Mouse (Mus musculus) forebrain, embryonic 13.5 days (tissue): Measurements from ENCODE around the gene Fitm2. TPM values are rescaled to one million over a fixed set of nuclear protein-coding genes. Genes with fewer than 3 reads are reported as not detected.

Experiments
- ATAC-seq: fragments of 200-750 bp; cut with Nextera tagmentation; 2 replicates; pipeline ENCODE4 v1.8.0; 2017
- H3K27ac ChIP-seq: fragments of 300-500 bp; sonication (generic); 2 replicates; pipeline ENCODE4 v1.5.1; 2015; ENCODE audit warnings: inconsistent platforms, mild to moderate bottlenecking, moderate library complexity
- H3K27me3 ChIP-seq: fragments of 300-500 bp; sonication (generic); 2 replicates; pipeline ENCODE4 v1.6.1; 2015; ENCODE audit warnings: mild to moderate bottlenecking, inconsistent platforms
- H3K36me3 ChIP-seq: fragments of 300-500 bp; sonication (generic); 2 replicates; pipeline ENCODE4 v1.6.1; 2015; ENCODE audit warnings: mild to moderate bottlenecking, inconsistent platforms; ENCODE audit not compliant: poor library complexity, severe bottlenecking
- H3K4me1 ChIP-seq: fragments of 300-500 bp; sonication (generic); 2 replicates; pipeline ENCODE4 v1.6.1; 2015; ENCODE audit warnings: inconsistent platforms
- H3K4me2 ChIP-seq: fragments of 300-500 bp; sonication (generic); 2 replicates; pipeline ENCODE4 v1.6.1; 2015; ENCODE audit warnings: inconsistent platforms, mild to moderate bottlenecking, moderate library complexity
- H3K4me3 ChIP-seq: fragments of 300-500 bp; sonication (generic); 2 replicates; pipeline ENCODE4 v1.5.1; 2015; ENCODE audit warnings: mild to moderate bottlenecking, inconsistent platforms
- H3K9ac ChIP-seq: fragments of 300-500 bp; sonication (generic); 2 replicates; pipeline ENCODE4 v1.6.1; 2015; ENCODE audit warnings: mild to moderate bottlenecking, inconsistent platforms
- H3K9me3 ChIP-seq: fragments of 300-500 bp; sonication (generic); replicated peaks from 2 replicates; pipeline ENCODE4 v1.6.1; 2016; ENCODE audit warnings: inconsistent platforms
- WGBS: fragments of 180-500 bp; shearing (Covaris S2); methylation state at CpG from one replicate; pipeline ENCODE4 v1.1.7; 2015; 5-methylcytosine and 5-hydroxymethylcytosine counted together
- polyA plus RNA-seq: library from polyadenylated mRNA; unstranded; fragments of >200 nt; fragmentation: Nextera tagmentation; extraction: Ambion mirVana; gene quantifications from 2 replicates; pipeline ENCODE4 v1.2.1, GENCODE M21; 2015

Gene Fitm2
- polyA plus RNA-seq = 10.2 and 11.0 TPM in 2 replicates

DNA sequence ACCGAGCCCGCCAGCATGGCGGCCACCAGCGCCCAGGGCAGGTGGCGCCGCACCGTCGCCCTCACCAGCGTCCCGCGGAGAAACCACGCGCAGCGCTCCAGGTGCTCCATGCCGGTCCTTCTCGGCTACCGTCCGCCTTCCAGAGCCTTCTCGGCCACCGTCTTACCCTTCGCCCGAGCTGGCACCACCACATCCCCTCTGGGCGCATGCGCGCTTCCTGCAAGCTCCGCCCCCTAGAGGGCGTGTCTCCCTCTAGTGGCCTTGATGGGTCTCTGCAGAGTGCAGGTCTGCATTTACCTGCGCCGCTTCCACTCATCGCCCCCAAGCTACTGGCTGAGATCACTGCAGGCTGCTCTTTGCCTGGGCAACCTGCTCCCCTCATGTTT, at the start of gene Fitm2:
Gene Fitm2, minus strand, starts transcription at position 164 of the 386 bp plus-strand sequence.
- Histone ChIP-seq H3K36me3 (peaks cover 25% of the 10 kb centered on the region), H3K27me3 (no peaks in the 10 kb centered on the region), H3K9me3 (no peaks in the 10 kb centered on the region), H3K4me1 (peaks cover 12% of the 10 kb centered on the region), H3K4me3 (peak within 1 kb of the TSS; percentile 72), H3K4me2 (peak within 1 kb of the TSS; percentile 78), H3K27ac (peak within 1 kb of the TSS; percentile 32; the same call in 1 of the 2 replicates), H3K9ac (peak within 1 kb of the TSS; percentile 84)
- ATAC-seq = peak; percentile 97
- WGBS = under 1% methylated on average over 30 of the region's 30 CpGs

DNA sequence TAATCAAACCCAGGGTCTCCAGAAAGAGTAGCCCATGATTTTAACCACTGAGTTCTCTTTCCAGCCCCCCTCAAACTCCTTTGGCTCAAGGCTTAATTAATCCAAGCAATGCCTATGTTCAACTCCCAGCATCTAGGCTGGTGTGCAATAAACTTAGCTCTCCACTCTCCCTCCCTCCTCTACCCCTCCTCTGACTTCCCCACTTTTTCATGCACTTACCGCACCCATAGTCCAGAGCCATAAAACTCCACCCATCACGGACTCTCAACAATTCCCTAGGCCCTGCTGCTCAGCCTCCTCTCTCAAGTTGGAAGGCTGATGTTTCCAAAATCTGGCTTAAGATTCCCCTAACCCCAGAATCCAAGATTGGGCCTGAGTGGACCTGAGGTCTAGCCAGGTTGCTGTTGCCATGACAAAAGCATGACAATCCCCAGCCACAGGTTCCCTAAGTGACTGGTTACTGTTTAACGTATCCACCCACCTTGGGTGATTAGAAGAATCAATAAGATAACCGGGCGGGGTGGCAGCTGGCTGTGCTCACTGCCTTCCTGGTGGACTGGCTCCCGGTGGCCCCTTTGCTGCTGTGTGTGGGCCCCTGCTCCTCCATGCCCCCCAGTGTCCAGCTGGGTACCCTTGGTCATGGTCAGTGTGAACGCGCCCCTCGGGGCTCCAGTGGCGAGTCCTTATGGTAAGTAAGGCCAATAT, 34.0 kb upstream of the Fitm2 start, which contains the start of gene Hnf4a:
Gene Hnf4a, plus strand, starts transcription at position 509 of the 705 bp plus-strand sequence.
- Histone ChIP-seq H3K4me1 (no peaks in the 10 kb centered on the region), H3K36me3 (no peaks in the 10 kb centered on the region), H3K27ac (no peak within 1 kb of the TSS), H3K4me2 (no peak within 1 kb of the TSS), H3K27me3 (no peaks in the 10 kb centered on the region), H3K4me3 (no peak within 1 kb of the TSS), H3K9ac (no peak within 1 kb of the TSS), H3K9me3 (no peaks in the 10 kb centered on the region)
- no peak for ATAC-seq
- WGBS = 93% methylated on average over 10 of the region's 10 CpGs

DNA sequence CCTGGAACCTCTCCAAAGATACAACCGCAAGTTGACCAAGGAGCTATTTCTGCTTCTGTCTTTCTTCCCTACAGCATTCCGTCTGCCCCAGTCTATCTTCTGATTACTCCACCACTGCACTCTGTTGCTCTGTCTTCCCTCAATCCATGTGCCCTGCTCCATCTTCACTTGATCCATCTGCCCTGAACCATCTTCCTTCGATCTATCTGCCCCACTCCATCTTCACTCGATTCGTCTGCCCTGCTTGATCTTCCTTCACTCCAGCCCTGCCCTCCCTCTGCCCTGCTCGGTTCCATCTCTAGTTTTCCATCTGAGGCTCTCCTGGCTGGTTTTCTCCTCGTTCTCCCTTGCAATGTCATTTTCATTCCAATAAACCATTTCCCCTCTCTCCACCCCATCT, 30.8 kb upstream of the Fitm2 start:
- Histone ChIP-seq H3K4me1 (no peaks in the 10 kb centered on the region), H3K36me3 (no peaks in the 10 kb centered on the region), H3K4me3 (no peak overlapping the region), H3K9ac (no peak overlapping the region), H3K9me3 (no peaks in the 10 kb centered on the region), H3K4me2 (no peak overlapping the region), H3K27me3 (no peaks in the 10 kb centered on the region), H3K27ac (no peak overlapping the region)
- WGBS = 82% methylated on average over 7 of the region's 7 CpGs
- no peak for ATAC-seq

DNA sequence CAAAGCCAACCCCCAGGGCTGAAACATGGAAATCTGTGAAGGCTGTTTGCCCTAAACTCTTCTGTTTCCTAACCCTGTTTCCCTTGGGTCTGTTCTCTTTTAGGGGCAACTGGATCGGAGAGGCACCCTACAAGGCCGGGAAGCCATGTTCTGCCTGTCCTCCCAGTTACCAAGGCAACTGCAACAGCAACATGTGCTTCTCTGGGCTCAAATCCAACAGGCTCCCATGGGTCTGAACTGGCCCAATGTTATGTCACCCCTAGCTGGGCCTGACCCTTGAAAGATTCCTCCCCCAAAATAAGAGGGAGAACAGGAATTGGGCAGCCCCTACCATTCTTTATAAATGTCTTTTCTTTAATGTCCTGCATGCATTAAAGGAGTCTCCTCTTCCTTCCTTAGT, 29.8 kb upstream of the Fitm2 start:
- Histone ChIP-seq H3K27me3 (no peaks in the 10 kb centered on the region), H3K9ac (no peak overlapping the region), H3K36me3 (no peaks in the 10 kb centered on the region), H3K4me1 (no peaks in the 10 kb centered on the region), H3K4me2 (no peak overlapping the region), H3K4me3 (no peak overlapping the region), H3K27ac (no peak overlapping the region), H3K9me3 (no peaks in the 10 kb centered on the region)
- 72% methylated on average over 2 of the region's 2 CpGs for WGBS
- ATAC-seq = no peak

DNA sequence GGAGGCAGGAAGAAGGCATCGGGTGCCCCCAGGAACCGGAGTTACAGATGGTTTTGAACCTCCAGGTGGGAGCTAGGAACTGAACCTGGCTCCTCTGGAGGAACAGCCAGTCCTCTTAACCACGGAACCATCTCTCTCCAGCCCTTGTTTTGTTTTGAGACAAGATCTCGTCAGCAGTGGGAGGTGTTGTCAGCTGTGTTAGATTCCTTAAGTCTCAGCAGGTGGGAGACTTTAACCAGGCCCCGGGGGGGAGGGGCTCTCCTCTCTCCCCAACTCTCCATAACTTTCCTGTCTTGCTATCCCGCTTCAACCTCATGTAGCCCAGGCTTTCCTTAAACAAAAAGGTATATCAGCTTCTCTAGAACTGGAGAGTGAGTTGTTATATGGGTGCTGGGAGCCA, 22.0 kb upstream of the Fitm2 start:
- H3K4me1 ChIP-seq = no peaks in the 10 kb centered on the region
- ATAC-seq = no peak
- H3K9me3 ChIP-seq = no peaks in the 10 kb centered on the region
- H3K27me3 ChIP-seq = 0 out of 2 replicates have a peak, but pooled peaks cover 3% of the 10 kb centered on the region
- H3K36me3 ChIP-seq = no peaks in the 10 kb centered on the region
- 53% methylated on average over 6 of the region's 6 CpGs for WGBS
- H3K4me2 ChIP-seq = no peak overlapping the region
- H3K9ac ChIP-seq = no peak overlapping the region
- H3K27ac ChIP-seq = no peak overlapping the region
- H3K4me3 ChIP-seq = no peak overlapping the region

DNA sequence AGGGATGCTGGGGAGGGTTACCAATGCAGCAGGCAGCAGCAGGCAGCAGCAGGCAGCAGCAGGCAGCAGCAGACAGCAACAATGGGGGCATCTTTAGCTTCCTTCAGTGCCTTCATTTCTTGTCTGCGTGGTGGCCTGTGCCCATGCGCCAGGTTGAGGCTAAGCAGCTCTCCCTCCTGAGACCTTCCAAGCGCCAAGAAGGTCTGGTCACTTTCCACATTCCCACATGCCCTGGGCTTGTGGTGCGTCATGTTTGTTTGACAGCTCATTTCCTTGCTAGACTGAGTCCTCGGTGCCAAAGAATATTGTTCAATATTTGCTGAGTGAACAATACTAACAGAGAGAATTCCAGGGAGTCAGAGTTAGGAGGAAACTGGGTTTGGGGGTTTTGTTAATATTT, 21.5 kb upstream of the Fitm2 start:
- no peak overlapping the region for H3K4me3 ChIP-seq
- H3K36me3 ChIP-seq = no peaks in the 10 kb centered on the region
- H3K9me3 ChIP-seq = no peaks in the 10 kb centered on the region
- no peak overlapping the region for H3K4me2 ChIP-seq
- ATAC-seq = no peak
- WGBS = 56% methylated on average over 5 of the region's 5 CpGs
- 0 out of 2 replicates have a peak, but pooled peaks cover 3% of the 10 kb centered on the region for H3K27me3 ChIP-seq
- no peaks in the 10 kb centered on the region for H3K4me1 ChIP-seq
- no peak overlapping the region for H3K27ac ChIP-seq
- no peak overlapping the region for H3K9ac ChIP-seq

DNA sequence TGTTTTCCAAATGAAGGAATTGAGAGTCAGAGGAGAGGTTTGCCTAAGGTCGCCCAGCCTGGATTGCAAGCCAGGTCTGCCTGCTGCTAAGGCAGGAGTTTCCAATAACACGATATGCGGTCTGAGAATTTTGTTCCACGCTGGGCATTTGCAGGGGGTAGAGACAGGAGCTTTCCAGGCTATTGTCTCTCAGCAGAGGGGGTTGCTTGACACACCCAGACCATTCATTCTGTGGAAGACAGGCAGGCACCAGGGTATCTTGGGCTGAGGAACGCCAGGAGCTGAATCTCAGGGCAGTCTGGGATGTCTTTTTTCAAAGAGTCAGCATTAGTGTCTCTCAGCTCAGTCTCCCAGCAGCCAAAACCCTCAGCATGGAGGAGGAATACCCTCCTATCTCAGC, 20.6 kb upstream of the Fitm2 start:
- H3K4me1 ChIP-seq = no peaks in the 10 kb centered on the region
- no peaks in the 10 kb centered on the region for H3K36me3 ChIP-seq
- no peak overlapping the region for H3K4me3 ChIP-seq
- H3K27ac ChIP-seq = no peak overlapping the region
- no peak overlapping the region for H3K4me2 ChIP-seq
- H3K27me3 ChIP-seq = 0 out of 2 replicates have a peak, but pooled peaks cover 3% of the 10 kb centered on the region
- ATAC-seq = no peak
- 7% methylated on average over 5 of the region's 5 CpGs for WGBS
- H3K9ac ChIP-seq = no peak overlapping the region
- H3K9me3 ChIP-seq = no peaks in the 10 kb centered on the region

DNA sequence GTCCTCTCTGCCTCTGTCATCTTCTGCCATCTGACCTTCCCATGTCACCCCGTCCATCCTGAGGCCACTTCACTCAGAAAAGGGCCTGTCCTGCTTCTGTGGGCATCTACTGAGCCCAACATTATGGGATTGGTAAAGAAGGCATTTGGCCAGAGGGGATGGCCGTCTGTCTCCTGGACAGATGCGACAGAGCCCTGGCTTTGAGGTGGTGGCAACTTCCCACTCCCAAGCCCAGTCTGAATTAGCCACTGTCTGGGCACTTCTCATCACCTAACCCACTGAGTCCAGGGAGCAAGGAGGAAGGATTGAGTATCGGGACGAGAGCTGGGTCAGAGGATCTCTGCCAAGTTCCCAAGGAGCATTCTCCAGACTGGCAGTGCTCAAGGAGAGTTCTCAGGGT, 19.6 kb upstream of the Fitm2 start, which contains the start of gene R3hdml:
Gene R3hdml, plus strand, starts transcription at position 301 of the 400 bp plus-strand sequence.
- H3K9ac ChIP-seq = no peak within 1 kb of the TSS
- ATAC-seq = no peak
- 81% methylated on average over 5 of the region's 5 CpGs for WGBS

DNA sequence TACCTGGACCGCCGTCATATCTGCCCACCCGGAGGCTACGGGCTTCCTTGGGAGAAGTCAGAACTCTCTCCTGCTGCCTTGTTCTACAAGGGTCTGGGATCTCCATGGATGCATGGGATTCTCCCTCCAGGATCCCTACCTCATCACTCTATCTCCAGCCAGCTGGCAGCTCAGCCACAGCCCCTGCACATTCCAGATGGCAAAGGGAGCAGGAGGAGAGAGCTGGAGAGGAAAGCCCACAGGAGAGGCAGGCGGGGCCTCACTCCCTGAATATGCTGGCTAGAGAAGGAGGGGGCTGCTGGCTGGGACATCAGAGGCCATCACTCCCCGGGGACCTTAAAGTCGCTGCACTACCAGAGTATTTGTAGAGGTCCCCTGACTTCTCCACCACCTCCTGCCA, 18.9 kb upstream of the Fitm2 start:
- WGBS = 65% methylated on average over 7 of the region's 7 CpGs
- H3K4me1 ChIP-seq = no peaks in the 10 kb centered on the region
- 0 out of 2 replicates have a peak, but pooled peaks have one; percentile 27 for ATAC-seq

More for the DNA sequence above, 19.6 kb upstream of the Fitm2 start, which contains the start of gene R3hdml:
- Histone ChIP-seq H3K9me3 (no peaks in the 10 kb centered on the region), H3K4me3 (no peak within 1 kb of the TSS), H3K27ac (no peak within 1 kb of the TSS), H3K4me1 (no peaks in the 10 kb centered on the region), H3K36me3 (no peaks in the 10 kb centered on the region), H3K27me3 (0 out of 2 replicates have a peak, but pooled peaks cover 3% of the 10 kb centered on the region), H3K4me2 (no peak within 1 kb of the TSS)

DNA sequence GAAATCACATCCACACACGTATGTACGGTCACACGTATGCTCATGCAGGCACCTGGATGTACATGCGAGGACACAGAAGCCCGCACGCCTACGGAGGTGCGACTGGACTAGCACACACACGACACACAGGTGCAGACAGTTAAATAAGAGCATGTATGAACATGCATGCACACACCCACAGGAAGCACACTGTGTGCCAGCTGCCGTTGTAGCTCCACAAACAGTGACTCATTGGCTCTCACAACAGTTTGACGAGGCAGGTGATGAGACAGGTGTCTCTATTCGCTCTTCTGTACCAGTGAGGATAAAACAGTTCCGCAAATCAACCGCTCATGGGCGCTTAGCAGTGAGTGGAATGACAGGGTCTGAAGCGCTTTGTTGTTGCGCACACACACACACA, 18.2 kb upstream of the Fitm2 start:
- H3K27me3 ChIP-seq = 0 out of 2 replicates have a peak, but pooled peaks cover 3% of the 10 kb centered on the region
- WGBS = 92% methylated on average over 17 of the region's 17 CpGs
- H3K9me3 ChIP-seq = no peaks in the 10 kb centered on the region
- H3K9ac ChIP-seq = no peak overlapping the region
- H3K36me3 ChIP-seq = no peaks in the 10 kb centered on the region
- H3K4me3 ChIP-seq = no peak overlapping the region
- H3K27ac ChIP-seq = no peak overlapping the region
- no peak overlapping the region for H3K4me2 ChIP-seq
- H3K4me1 ChIP-seq = no peaks in the 10 kb centered on the region
- no peak for ATAC-seq

More for the DNA sequence above, 18.9 kb upstream of the Fitm2 start:
- H3K27ac ChIP-seq = no peak overlapping the region
- no peak overlapping the region for H3K4me2 ChIP-seq
- 0 out of 2 replicates have a peak, but pooled peaks cover 3% of the 10 kb centered on the region for H3K27me3 ChIP-seq
- no peaks in the 10 kb centered on the region for H3K36me3 ChIP-seq
- no peak overlapping the region for H3K9ac ChIP-seq
- no peaks in the 10 kb centered on the region for H3K9me3 ChIP-seq
- no peak overlapping the region for H3K4me3 ChIP-seq

DNA sequence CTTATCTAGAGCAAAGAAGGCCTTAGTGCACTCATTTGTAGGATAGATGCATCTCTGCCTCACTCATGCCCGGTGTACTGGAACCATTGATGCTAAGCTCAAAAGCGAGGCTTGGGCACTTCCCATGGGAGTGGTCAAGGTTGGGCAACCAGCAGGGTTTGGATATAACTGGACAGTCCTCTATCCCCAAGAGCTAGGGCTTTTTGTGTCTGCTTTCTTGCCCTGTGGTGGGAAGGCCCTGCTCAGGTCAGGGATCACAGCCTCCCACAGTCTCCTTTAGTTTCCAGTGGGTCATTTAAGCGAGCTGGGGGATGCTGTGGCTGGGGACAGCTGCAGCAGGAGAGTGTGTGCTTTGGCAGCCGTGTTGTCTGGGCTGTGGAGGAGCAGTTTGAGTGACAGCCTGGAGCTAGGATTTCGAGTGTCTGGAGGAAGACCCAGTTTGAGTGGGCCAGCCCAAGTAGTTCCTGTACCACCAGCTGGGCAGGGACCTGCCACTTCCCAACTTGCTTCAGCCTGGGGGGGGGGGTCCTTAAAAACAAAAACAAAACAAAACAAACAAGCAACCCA, 17.4 kb upstream of the Fitm2 start:
- H3K9me3 ChIP-seq = no peaks in the 10 kb centered on the region
- WGBS = 57% methylated on average over 5 of the region's 5 CpGs
- no peaks in the 10 kb centered on the region for H3K36me3 ChIP-seq
- H3K4me3 ChIP-seq = no peak overlapping the region
- no peak for ATAC-seq
- H3K4me2 ChIP-seq = no peak overlapping the region
- 0 out of 2 replicates have a peak, but pooled peaks cover 3% of the 10 kb centered on the region for H3K27me3 ChIP-seq
- H3K9ac ChIP-seq = no peak overlapping the region
- H3K4me1 ChIP-seq = no peaks in the 10 kb centered on the region
- H3K27ac ChIP-seq = no peak overlapping the region

DNA sequence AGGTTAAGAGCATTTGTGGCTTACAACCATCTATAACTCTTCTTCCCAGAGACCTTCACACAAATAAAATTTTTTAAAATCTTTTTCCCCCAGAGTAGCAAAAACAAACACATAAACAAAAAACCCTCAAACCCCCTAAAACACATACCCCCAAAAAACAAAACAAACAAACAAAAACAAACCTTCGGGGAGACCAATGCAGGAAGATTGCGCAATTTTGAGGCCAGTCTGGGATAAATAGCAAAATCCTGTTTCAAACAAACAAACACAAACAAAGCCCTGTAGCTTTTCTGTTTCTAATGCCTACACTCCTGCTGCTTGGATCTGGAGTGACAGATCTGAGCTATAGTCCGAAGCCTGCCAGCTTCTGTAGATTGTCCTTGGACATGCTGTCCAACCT, 14.9 kb upstream of the Fitm2 start:
- Histone ChIP-seq H3K27ac (no peak overlapping the region), H3K27me3 (peaks cover 4% of the 10 kb centered on the region; the same call in 1 of the 2 replicates), H3K9ac (no peak overlapping the region), H3K4me1 (no peaks in the 10 kb centered on the region), H3K4me3 (no peak overlapping the region), H3K36me3 (no peaks in the 10 kb centered on the region), H3K9me3 (no peaks in the 10 kb centered on the region), H3K4me2 (no peak overlapping the region)
- 92% methylated on average over 3 of the region's 3 CpGs for WGBS
- no peak for ATAC-seq
